Mouse (Mus musculus): Measurements from ENCODE around the gene Taar7f. TPM values are rescaled to one million over a fixed set of nuclear protein-coding genes. Genes with fewer than 3 reads are reported as not detected.

Gene Taar7f
- polyA plus RNA-seq, 1 experiment from 2014 or later: not detected

Other genes starting within 250 kb of the Taar7f start
- not detected in 2 replicates for gene Vnn3, start 198.0 kb upstream of the Taar7f start, polyA plus RNA-seq (2015; fragmentation: Nextera tagmentation; extraction: Ambion mirVana)
- 0.11 and 0.36 TPM in 2 replicates for gene Vnn1, start 154.8 kb upstream of the Taar7f start, polyA plus RNA-seq (2015; fragmentation: Nextera tagmentation; extraction: Ambion mirVana)
- not detected in 2 replicates for gene Taar1, start 129.2 kb upstream of the Taar7f start, polyA plus RNA-seq (2015; fragmentation: Nextera tagmentation; extraction: Ambion mirVana)
- gene Taar2, start 110.9 kb upstream of the Taar7f start, polyA plus RNA-seq (2015; fragmentation: Nextera tagmentation; extraction: Ambion mirVana): not detected in 2 replicates
- not detected in 2 replicates for gene Taar3, start 100.0 kb upstream of the Taar7f start, polyA plus RNA-seq (2015; fragmentation: Nextera tagmentation; extraction: Ambion mirVana)
- gene Taar4, start 89.0 kb upstream of the Taar7f start, polyA plus RNA-seq (2015; fragmentation: Nextera tagmentation; extraction: Ambion mirVana): not detected in 2 replicates
- not detected in 2 replicates for gene Taar5, start 78.8 kb upstream of the Taar7f start, polyA plus RNA-seq (2015; fragmentation: Nextera tagmentation; extraction: Ambion mirVana)
- gene Taar6, start 63.9 kb upstream of the Taar7f start, polyA plus RNA-seq (2015; fragmentation: Nextera tagmentation; extraction: Ambion mirVana): not detected in 2 replicates
- gene Taar7a, start 56.0 kb upstream of the Taar7f start, polyA plus RNA-seq (2015; fragmentation: Nextera tagmentation; extraction: Ambion mirVana): not detected in 2 replicates
- gene Taar7b, start 49.6 kb upstream of the Taar7f start, polyA plus RNA-seq (2015; fragmentation: Nextera tagmentation; extraction: Ambion mirVana): not detected in 2 replicates
- gene Taar7d, start 22.3 kb upstream of the Taar7f start, polyA plus RNA-seq (2015; fragmentation: Nextera tagmentation; extraction: Ambion mirVana): not detected in 2 replicates
- not detected in 2 replicates for gene Taar7e, start 11.9 kb upstream of the Taar7f start, polyA plus RNA-seq (2015; fragmentation: Nextera tagmentation; extraction: Ambion mirVana)
- not detected in 2 replicates for gene Taar8a, start 27.0 kb downstream of the Taar7f start, polyA plus RNA-seq (2015; fragmentation: Nextera tagmentation; extraction: Ambion mirVana)
- gene Taar8b, start 42.8 kb downstream of the Taar7f start, polyA plus RNA-seq (2015; fragmentation: Nextera tagmentation; extraction: Ambion mirVana): not detected in 2 replicates
- gene Taar8c, start 52.4 kb downstream of the Taar7f start, polyA plus RNA-seq (2015; fragmentation: Nextera tagmentation; extraction: Ambion mirVana): not detected in 2 replicates
- gene Taar9, start 60.0 kb downstream of the Taar7f start, polyA plus RNA-seq (2015; fragmentation: Nextera tagmentation; extraction: Ambion mirVana): not detected in 2 replicates
- gene Stx7, start 99.8 kb downstream of the Taar7f start, polyA plus RNA-seq (2015; fragmentation: Nextera tagmentation; extraction: Ambion mirVana): 287 and 301 TPM in 2 replicates
- 2.0 and 2.4 TPM in 2 replicates for gene Moxd1, start 174.0 kb downstream of the Taar7f start, polyA plus RNA-seq (2015; fragmentation: Nextera tagmentation; extraction: Ambion mirVana)